Mouse (Mus musculus) ES-Bruce4 (cell line): Measurements from ENCODE around the gene Ap1g2. TPM values are rescaled to one million over a fixed set of nuclear protein-coding genes. Genes with fewer than 3 reads are reported as not detected.
A peak's percentile ranks its signal among the peaks of the same experiment; 100 is the strongest.

ENCODE experiments used
- H3K27ac ChIP-seq: 2 replicates; pipeline ENCODE4 v1.5.1; 2012; ENCODE audit warnings: low read length, inconsistent platforms; ENCODE audit not compliant: insufficient read depth
- H3K27me3 ChIP-seq: 2 replicates; pipeline ENCODE4 v1.6.1; 2012; ENCODE audit warnings: mild to moderate bottlenecking, low read length, inconsistent platforms; ENCODE audit not compliant: control insufficient read depth, poor library complexity, insufficient read depth, severe bottlenecking
- H3K36me3 ChIP-seq: 2 replicates; pipeline ENCODE4 v1.6.1; 2012; ENCODE audit warnings: inconsistent platforms, mild to moderate bottlenecking, low read length, moderate library complexity; ENCODE audit not compliant: control insufficient read depth, poor library complexity, insufficient read depth, severe bottlenecking
- H3K4me1 ChIP-seq: one replicate; pipeline ENCODE4 v1.8.1; 2011; ENCODE audit warnings: low read length; ENCODE audit not compliant: control insufficient read depth, insufficient read depth
- H3K4me3 ChIP-seq: 2 replicates; pipeline ENCODE4 v1.5.1; 2011; ENCODE audit warnings: low read depth, mild to moderate bottlenecking, low read length
- H3K9ac ChIP-seq: 2 replicates; pipeline ENCODE4 v1.6.1; 2012; ENCODE audit warnings: low read depth, mild to moderate bottlenecking, inconsistent platforms; ENCODE audit not compliant: poor library complexity, severe bottlenecking
- H3K9me3 ChIP-seq: replicated peaks from 2 replicates; pipeline ENCODE4 v1.6.1; 2012; ENCODE audit warnings: mild to moderate bottlenecking, low read length, inconsistent platforms; ENCODE audit not compliant: control insufficient read depth, poor library complexity, insufficient read depth, severe bottlenecking
- CTCF ChIP-seq: IDR thresholded peaks from one replicate; pipeline ENCODE4 v1.8.1; 2011; ENCODE audit warnings: low read depth, low read length
- EP300 ChIP-seq: IDR thresholded peaks from 2 replicates; pipeline ENCODE4 v1.6.1; 2011; ENCODE audit warnings: low read depth, low read length; ENCODE audit not compliant: insufficient read depth
- POLR2A ChIP-seq: IDR thresholded peaks from one replicate; pipeline ENCODE4 v1.8.1; 2011; ENCODE audit warnings: low read length; ENCODE audit not compliant: insufficient read depth
- polyA plus RNA-seq: library from polyadenylated mRNA; stranded (reverse); fragments of >200 nt; gene quantifications from 2 replicates; pipeline ENCODE4 v1.2.4, GENCODE M21; 2011; ENCODE audit warnings: low read depth; ENCODE audit not compliant: missing spikeins, insufficient read depth, insufficient read length

The Ap1g2 gene
- polyA plus RNA-seq, 1 experiment, result 23.9 TPM

GRCm38 (mm10) chr14:55095263-55095662 lies 11.1 kb downstream of the Ap1g2 start:
- H3K27ac ChIP-seq, result peak overlapping the region; percentile 27
- TF ChIP-seq EP300, result no peak
- TF ChIP-seq CTCF, result no peak
- TF ChIP-seq POLR2A, result no peak

GRCm38 (mm10) chr14:55094704-55095231 lies 11.6 kb downstream of the Ap1g2 start, which contains the start of gene Thtpa:
TSS of gene Thtpa (plus strand) at chr14:55094784.
- TF ChIP-seq POLR2A (peak; percentile 41), CTCF (no peak), EP300 (no peak)
- H3K36me3 ChIP-seq, result peaks cover 9% of the 10 kb centered on the region
- peaks cover 6% of the 10 kb centered on the region for H3K4me1 ChIP-seq
- no peaks in the 10 kb centered on the region for H3K9me3 ChIP-seq
- peak within 1 kb of the TSS; percentile 52 for H3K27ac ChIP-seq
- no peaks in the 10 kb centered on the region for H3K27me3 ChIP-seq
- H3K4me3 ChIP-seq, result peak within 1 kb of the TSS; percentile 91
- H3K9ac ChIP-seq, result peak within 1 kb of the TSS; percentile 67

More at GRCm38 (mm10) chr14:55095263-55095662, 11.1 kb downstream of the Ap1g2 start:
- no peaks in the 10 kb centered on the region for H3K27me3 ChIP-seq
- H3K4me3 ChIP-seq, result peak overlapping the region; percentile 91
- peak overlapping the region; percentile 67 for H3K9ac ChIP-seq
- peaks cover 6% of the 10 kb centered on the region for H3K4me1 ChIP-seq
- peaks cover 9% of the 10 kb centered on the region for H3K36me3 ChIP-seq
- no peaks in the 10 kb centered on the region for H3K9me3 ChIP-seq

DNA sequence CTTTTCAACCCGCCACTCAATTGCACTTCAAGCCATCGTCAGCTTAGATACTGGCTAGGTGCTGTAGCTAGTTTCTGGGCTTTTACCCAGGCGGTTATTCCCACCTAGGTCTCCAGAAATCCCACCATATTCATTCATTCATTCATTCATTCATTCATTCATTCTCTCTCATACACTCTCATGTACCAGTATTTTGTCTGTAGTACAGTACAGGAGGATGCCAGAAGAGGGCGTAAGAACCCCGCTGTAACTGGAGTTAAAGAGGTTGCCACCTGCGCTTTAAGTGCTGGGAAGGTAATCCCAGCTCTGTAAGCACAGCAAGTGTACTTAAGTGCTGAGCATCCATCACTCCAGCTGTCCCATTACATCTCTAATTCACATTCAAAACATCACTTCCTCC lies 12.5 kb downstream of the Ap1g2 start:
- H3K9ac ChIP-seq, result peak overlapping the region; percentile 67; the same call in 1 of the 2 replicates
- no peak overlapping the region; the same call in 1 of the 2 replicates for H3K27ac ChIP-seq
- 0 out of 2 replicates have a peak overlapping the region, but pooled peaks have one; percentile 8 for H3K4me3 ChIP-seq
- TF ChIP-seq EP300 (no peak), POLR2A (no peak), CTCF (no peak)
- H3K4me1 ChIP-seq, result peaks cover 6% of the 10 kb centered on the region
- no peaks in the 10 kb centered on the region for H3K9me3 ChIP-seq
- H3K27me3 ChIP-seq, result no peaks in the 10 kb centered on the region
- H3K36me3 ChIP-seq, result peaks cover 6% of the 10 kb centered on the region; the same call in 1 of the 2 replicates

DNA sequence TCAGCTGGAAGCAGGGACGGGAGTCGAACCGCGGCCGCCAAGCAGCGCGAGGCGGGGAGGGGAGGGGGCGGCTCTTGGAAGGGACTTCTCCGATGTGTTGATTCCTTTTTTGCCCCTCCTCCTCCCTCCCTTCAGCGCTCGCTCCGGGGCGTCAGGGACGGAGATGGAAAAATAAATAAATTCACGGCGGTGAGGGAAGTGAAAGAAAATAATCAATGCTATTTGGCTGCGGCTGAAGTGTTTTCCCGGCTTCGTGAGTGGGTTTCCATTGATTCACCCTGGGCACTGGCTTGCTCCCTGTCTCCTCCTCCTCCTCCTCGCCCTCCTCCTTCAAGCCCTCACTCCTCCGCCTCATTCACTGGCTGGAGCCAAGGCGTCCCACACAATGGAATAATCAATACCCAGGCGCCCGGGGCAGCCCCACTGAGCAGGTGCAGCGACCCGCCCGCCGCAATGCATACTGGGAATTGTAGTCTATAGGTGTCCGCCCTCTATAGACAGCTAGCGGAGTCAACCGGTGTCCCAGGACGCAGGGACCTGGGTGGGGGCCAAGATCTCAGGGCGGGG lies 14.3 kb downstream of the Ap1g2 start, which contains the start of gene Zfhx2:
Gene Zfhx2 (minus strand): TSS at position 314 of the 567 bp plus-strand sequence.
- H3K9me3 ChIP-seq, result no peaks in the 10 kb centered on the region
- TF ChIP-seq CTCF (no peak), POLR2A (peak; percentile 51)
- no peaks in the 10 kb centered on the region for H3K36me3 ChIP-seq
- H3K4me3 ChIP-seq, result peak within 1 kb of the TSS; percentile 81
- H3K27me3 ChIP-seq, result no peaks in the 10 kb centered on the region
- peak within 1 kb of the TSS; percentile 73 for H3K27ac ChIP-seq
- peak within 1 kb of the TSS; percentile 72 for H3K9ac ChIP-seq
- H3K4me1 ChIP-seq, result peaks cover 6% of the 10 kb centered on the region

DNA sequence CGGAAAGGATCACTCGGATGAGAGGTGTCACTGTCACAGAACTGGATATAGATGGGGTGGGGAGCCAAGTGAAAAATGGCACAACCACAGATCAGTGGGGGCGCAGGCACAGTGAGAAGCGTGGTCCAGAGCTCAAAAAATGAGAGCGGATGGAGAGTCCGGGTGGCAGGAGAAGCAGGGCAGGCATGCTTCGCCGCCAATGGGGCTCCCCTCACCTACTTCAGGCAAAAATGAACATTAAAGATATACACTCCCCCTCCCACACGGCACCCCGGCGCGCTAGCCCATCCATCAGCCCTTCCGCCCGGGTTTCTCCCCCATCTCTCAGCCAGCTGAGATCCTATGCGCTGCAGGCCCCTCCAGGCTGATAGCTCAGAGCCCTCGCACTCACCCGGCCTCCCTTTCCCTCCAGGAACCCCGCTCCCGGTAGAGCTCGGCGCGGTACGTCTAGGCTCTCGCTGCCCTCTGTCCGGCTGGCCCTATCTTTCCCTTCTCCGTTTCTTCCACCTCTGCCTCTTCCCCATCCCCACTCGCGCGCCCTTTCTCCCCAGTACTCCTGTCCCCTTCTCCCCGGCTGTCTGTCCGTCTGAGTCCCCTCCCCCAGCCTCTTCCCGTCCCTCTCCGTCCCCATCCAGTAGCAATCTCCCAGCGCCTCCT lies 15.1 kb downstream of the Ap1g2 start:
- peaks cover 7% of the 10 kb centered on the region for H3K4me1 ChIP-seq

More for the DNA sequence above, 15.1 kb downstream of the Ap1g2 start:
- TF ChIP-seq CTCF, result no peak
- TF ChIP-seq EP300, result no peak
- TF ChIP-seq POLR2A, result no peak
- Histone ChIP-seq H3K27me3 (no peaks in the 10 kb centered on the region), H3K9me3 (no peaks in the 10 kb centered on the region), H3K4me3 (peak overlapping the region; percentile 81), H3K9ac (peak overlapping the region; percentile 72), H3K36me3 (no peaks in the 10 kb centered on the region), H3K27ac (peak overlapping the region; percentile 73)
